Mouse (Mus musculus) heart, adult 2 months (tissue): ENCODE data around the gene Polr3h.

Experiments
- CTCF ChIP-seq: fragments of 200-600 bp; IDR thresholded peaks from 2 replicates; pipeline ENCODE4 v1.8.1; 2022; ENCODE audit warnings: antibody characterized with exemption, mild to moderate bottlenecking, moderate library complexity
- POLR2A ChIP-seq: fragments of 200-500 bp; IDR thresholded peaks from 2 replicates; pipeline ENCODE4 v1.6.1; 2011; ENCODE audit warnings: mild to moderate bottlenecking, low read depth, low read length, control low read depth; ENCODE audit not compliant: insufficient read depth

DNA sequence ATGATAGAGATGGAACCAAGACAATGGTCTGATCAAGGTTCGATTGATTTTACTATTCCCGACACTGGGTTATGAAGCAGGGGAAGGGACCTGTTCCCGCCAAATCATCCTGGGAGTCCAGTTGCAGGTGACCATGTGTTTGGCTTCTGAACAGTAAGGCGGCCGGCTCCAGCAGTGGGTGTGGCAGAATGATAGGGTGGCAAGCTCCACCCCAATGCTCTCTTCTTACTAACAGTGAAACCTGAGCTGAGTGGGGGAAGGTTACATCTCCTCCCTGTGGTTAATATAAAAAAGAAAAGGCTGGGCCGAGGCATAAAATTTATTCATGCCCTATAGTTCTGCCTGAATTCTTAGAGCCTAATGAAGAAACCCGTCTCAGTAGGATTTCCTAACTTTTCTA lies 43.1 kb upstream of the Polr3h start:
- TF ChIP-seq CTCF (no peak), POLR2A (no peak)
